Mouse (Mus musculus): Measurements from ENCODE around the gene Mapk14.
"Not testable (repeated sequence)": the region's sequence is repeated elsewhere in the genome, so short reads cannot be mapped to it uniquely, and the experiment has no call there.

The Mapk14 gene

DNA sequence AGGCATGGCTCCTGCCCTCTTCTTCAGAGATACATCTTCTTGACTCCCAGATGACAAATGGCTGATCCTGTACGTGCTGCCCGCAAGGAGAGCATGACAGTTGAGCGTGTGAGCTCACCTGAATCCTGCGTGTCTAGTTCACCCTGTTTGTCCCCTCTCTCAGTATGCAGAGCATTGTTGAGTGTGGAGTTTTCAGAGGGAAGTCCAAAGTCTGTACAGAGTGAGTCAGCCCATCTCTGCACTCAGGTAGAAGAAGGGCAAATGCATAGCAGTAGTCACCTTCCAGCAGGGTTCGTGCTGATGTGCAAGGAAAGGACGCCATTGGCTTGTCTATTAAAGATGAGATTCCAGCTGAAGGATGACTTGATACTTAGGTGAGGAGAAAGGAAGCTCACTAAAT is 48.1 kb downstream of the Mapk14 start:
- DNase-seq (ENCODE audit: low spot score in 2 of 2), result no peak

DNA sequence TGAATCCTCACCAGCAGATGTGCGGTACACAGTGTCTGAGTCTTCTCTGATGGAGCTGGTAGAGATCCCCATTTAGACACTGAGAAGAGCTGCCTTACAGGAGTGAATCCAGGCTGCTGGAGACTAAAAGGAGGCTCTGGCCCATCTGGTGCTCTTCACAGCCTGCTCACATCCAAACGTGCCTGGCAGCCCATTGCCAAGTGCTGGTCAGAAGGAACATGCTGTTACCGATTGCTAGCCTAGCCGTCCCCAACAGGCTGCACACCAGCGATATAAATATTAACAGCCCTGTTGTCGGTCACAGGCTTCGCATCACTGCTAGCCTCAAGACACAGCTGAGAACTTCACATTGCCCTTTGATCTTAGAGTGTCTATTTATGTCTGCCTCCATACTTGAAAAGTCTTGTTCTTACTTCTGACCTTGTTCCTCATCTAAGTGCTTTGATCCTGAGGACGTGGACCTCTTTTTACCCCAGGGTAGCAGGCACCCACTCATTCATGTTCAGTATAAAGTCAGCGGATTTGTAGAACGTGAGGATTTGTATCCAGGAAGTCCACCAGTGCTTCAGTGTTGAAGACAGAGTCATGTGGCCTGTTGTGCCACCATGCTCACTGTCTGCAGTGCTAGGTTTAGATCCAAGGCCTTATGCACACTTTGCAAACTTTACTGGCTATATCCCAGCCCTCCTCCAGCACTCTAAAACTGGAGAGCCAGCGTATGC is 52.2 kb downstream of the Mapk14 start:
- peak; percentile 25 to 52 for DNase-seq (ENCODE audit: low spot score in 2 of 2)

DNA sequence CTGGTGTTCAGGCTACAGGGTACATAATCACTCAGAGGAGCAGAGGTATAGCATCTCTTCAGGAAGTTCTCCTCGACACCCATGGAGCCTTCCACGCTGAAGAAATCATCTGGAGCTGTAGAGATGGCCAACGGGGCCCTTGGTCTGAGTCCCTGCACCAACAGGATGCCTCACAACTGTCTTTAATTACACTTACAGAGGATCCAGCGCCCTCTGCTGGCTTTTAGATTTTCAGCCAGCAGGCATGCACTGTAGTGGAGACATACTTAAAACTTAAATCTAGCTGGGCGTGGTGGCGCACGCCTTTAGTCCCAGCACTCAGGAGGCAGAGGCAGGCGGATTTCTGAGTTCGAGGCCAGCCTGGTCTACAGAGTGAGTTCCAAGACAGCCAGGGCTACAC is 52.8 kb downstream of the Mapk14 start:
- no peak for DNase-seq (ENCODE audit: low spot score in 2 of 2)

DNA sequence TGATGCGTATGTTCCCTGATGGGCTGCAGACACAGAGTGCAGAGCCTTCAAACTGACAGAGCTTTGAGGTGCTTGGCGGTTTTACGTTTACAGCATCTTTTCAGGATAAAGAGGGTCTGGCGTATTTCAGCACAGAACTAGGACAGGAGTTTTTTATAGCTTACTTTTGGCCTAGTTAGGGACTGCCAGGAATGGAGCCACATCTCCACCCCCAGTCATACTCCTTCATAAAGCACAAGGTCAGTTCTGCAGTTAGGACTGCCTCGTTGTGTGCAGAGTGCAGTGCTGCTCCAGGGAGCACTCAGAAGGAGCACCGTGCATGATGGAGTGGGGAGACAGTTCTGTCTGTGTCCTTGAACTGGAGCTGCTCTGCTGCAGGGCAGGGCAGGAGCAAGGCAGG is 54.6 kb downstream of the Mapk14 start:
- no peak for DNase-seq (ENCODE audit: low spot score in 2 of 2)

DNA sequence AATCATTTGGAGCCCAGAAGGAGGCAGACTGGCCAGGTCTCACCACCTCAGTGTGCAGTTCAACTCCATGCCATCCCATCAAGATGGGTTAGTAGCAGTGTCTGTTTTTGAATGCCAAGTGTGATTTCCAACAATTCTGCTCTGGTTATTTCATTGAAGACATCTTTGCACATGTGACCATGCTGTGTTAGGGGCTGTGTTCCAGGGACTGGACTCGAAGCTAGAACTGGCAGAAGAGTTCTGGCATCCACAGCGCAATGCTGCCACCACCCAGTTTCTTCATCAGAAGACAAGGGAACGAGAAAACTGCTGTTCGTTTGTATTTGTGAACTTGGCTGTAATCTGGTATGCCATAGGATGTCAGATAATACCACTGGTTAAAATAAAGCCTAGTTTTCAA is 56.9 kb downstream of the Mapk14 start:
- DNase-seq (ENCODE audit: low spot score in 2 of 2), result no peak

DNA sequence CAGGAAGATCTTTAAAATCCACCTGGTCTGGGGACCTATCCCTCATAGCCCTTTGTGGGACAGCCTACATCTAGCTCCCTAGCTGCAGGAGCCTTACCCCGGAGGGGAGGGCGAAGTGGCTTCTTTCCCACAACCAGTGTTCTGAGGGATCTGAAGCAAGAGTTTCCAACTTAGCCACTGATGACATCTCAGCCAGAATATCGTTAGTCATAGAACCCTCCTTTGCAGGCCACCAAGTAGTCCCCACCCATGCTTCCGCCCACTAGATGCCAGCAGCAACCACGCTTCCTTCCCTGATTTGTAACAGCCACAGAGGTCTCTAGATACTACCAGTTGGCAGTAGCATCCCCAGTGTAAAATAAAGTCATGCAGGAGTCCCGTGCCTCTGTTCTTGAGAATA is 59.5 kb downstream of the Mapk14 start:
- no peak for DNase-seq (ENCODE audit: low spot score in 2 of 2)

DNA sequence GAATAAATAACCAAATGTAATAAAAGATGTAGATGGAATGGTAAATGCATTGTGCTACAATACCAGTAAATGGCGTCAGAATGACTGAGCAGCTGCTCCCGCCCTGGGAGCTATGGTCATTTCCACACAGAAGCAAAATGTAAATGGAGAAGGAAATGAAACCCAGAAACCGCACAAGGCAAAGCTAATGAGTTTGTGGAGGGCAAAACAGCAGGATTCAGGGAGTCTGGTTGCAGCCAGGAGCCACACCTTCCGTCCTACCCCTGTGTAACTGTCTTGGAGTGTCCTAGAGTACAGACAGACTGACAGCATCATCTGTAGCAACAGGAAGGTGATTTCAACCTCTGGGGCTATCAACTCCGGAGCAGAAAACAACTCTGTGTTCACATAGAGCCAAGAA is 65.3 kb downstream of the Mapk14 start:
- DNase-seq (ENCODE audit: low spot score in 2 of 2), result no peak

DNA sequence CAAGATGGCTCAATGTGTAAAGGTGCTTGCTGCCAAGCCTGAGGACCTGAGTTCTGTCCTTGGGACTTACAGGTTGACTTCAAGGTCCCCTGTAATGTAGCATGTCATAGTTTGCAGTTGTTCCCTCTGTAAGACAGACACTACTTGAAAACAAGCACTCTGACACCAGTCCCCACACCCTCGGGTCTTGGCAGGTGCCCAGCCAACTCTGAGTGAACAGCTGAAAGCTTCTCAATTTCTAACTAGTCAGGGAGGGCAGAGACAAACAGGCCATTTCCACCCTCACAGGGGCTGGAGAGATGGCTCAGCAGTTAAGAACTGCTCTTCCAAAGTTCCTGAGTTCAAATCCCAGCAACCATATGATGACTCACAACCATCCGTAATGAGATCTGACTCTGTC is 66.3 kb downstream of the Mapk14 start:
- DNase-seq (ENCODE audit: low spot score in 2 of 2), result no peak

DNA sequence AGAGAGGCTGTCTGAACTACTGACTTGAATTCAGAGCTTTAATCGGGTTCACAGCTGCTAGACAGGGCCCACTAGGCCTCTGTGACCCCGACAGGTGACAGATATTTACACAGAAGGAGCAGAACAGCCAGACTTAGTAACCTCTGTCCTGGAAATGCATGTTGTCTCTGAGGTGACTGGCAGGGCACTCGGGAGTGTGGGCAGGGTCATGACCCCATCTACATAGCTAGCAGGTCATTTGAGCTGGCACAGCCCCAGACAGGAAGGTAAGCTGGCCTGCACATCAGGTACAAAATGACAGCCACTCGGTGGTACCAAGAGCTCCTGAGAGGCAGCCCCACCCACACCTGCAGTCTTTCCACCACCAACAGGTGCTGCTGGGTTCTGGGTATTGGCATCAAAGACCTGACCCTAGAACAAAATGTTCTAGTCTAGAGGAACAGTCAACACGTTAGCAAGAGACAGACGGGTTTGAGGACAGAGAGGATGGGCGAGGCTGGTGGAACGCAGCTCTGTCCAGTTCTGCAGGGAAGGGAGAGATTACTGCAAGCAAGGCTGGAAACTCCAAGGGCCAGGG is 69.7 kb downstream of the Mapk14 start:
- no peak for DNase-seq (ENCODE audit: low spot score in 2 of 2)

DNA sequence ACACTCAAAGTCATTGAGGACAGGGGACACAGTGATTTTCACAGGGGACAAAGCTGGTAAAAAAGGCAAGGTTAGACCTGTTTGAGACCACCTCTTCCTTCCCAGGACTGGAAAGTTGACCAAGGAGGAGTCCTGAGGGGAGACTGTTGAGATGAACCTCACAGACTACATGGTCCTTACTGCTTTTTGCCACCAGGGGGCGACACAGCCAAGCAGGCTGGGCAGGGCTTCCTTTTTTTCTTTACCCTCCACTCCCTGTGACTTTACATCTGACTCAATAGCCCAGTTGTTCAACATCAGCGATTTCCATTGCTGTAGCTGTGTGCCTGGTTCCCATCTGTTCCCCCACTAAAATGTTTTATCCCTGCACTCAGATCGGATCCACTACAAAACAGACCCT is 70.7 kb downstream of the Mapk14 start:
- peak in 1 of 2 experiments; percentile 63 for DNase-seq (ENCODE audit: low spot score in 2 of 2)

DNA sequence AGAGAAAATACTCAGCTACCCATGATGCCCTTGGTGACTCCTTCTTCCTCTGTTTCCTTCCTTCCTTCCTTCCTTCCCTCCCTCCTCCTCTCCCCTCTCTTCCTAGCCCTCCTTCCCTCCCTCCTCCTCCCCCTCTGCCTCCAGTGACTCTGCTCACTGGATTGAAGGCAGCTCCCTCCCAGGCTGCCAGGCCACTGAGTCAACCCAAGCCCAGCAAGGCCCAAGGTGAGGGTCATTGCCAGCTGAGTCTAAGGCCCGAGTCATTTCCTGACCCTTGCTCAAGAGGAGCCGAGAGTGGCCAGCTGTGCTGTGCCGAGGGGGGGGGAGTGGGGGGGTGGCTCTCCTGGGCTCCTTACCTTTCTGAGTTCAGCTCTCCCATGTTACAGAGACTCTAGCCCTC is 75.1 kb downstream of the Mapk14 start:
- DNase-seq (ENCODE audit: low spot score in 2 of 2), result no peak

DNA sequence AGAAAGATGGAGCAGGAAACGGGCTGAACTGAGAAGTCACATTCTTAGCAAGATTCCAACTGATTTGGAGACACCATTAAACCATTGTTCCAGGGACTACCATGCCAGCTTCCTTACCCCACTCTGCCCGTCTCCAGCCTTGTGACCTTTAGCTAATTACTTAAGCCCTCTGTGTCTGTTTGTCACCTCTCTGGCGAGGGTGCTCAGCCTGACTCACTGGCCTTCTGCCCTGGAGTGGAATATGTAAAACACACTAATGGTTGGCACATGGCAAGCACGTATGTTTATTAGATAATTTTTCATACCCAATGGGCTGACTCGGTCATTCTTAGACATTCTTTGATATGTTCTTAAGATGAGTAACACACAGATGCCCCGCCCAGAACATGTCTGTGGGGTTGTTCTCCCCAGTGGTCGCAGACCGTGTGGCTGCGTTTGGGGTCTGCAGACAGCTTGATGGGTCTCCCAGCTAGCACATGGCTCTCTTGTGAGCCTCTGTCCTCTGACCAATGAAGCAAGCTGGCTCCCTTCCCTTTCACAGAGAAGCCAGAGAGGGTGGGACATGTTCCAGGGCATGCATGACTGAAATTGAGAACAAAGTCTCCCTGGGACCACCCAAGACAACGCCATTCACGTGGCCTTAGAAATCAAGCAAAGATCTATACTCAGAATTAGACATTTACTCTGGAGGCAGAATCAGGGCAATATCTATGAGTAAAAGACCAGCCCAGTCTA is 75.8 kb downstream of the Mapk14 start:
- no peak for DNase-seq (ENCODE audit: low spot score in 2 of 2)

DNA sequence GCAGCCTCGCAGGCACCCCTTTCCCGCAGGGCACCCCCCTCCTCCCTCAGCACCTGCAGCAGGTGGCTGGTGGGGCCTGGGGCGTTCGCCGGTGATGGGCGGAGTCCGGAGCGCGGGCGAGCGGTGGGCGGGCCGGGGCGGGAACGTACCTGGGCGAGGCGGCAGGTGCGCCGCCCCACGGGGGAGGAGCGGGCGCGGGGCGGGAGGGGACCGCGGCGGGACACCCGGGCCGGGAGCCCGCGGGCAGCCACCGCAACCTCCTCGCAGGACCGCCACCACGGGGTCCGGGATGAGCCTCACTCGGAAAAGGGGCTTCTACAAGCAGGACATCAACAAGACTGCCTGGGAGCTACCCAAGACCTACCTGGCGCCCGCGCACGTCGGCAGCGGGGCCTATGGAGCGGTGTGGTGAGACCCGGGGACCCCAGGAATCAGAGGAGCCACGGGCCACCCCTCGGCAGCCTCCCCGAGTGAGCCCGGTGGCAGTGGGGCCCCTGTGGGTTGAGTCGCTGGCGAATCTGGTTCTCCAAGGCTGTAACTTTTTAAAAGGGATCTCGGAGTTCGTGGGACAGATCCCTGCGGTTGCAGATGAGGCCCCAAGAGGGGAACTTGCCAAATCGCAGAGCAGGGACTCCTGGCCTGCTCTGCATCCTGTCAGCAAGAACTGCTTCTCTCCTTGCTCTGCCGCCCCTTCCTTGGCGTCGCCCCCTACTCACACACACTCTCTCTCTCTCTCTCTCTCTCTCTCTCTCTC is 78.2 kb downstream of the Mapk14 start, which contains the start of gene Mapk13:
Gene Mapk13, plus strand, starts transcription at position 177 of the 754 bp plus-strand sequence.
- no peak for DNase-seq (ENCODE audit: low spot score in 2 of 2)

DNA sequence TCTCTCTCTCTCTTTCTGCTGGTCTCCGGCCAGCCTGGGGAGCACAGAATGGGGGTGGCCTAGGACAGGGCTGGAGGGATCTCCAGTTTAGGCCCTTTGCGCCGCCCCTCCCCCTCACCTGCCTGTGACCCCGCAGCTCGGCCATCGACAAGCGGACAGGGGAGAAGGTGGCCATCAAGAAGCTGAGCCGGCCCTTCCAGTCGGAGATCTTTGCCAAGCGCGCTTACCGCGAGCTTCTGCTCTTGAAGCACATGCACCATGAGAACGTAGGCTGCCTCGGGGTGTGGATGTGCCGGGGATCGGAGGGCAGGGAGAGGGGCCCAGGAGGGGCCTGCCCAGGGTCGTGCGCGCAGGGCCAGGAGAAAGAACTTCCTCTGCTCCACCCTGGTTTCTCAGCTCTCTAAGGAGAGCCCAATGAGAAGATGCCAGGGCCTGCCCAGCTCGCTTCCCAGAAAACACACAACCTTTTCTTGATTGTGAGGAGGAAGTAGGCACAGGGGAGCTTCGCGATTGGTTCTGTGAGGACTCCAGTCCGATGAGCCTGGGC is 78.8 kb downstream of the Mapk14 start:
- DNase-seq (ENCODE audit: low spot score in 2 of 2), result peak in 1 of 2 experiments; percentile 18

DNA sequence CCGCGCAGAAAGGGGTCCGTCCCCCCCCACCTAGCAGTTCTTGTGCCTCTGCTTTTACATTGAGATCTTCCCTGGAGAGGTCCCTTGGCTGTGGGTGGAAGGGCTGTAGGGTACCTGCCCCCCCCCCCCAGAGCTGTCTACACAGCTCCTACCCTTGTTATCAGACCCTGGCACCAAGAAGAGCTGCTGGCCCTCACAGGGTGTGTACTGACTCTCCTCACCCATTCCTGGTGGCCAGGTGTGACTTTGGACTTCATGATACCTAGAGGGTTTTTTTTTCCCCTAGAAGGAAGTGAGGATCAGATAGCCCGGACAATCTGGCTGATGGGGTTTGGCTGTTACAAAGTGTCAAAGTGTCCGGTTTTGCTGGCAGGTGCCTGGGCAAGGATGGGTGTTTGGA is 80.2 kb downstream of the Mapk14 start:
- DNase-seq (ENCODE audit: low spot score in 2 of 2), result no peak

DNA sequence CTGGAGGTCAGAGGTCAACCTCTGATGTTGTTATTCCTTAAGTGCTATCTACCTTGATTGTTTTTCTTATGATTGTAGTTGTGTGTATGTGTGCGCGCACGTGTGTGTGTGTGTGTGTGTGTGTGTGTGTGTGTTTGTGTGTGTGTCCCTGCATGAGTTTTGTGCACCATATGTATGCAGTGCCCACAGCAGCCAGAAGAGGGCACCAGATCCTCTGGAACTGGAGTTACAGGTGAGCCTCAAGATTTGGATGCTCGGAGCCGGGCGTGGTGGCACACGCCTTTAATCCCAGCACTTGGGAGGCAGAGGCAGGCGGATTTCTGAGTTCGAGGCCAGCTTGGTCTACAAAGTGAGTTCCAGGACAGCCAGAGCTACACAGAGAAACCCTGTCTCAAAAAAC is 83.2 kb downstream of the Mapk14 start:
- DNase-seq (ENCODE audit: low spot score in 2 of 2), result not testable (repeated sequence)

DNA sequence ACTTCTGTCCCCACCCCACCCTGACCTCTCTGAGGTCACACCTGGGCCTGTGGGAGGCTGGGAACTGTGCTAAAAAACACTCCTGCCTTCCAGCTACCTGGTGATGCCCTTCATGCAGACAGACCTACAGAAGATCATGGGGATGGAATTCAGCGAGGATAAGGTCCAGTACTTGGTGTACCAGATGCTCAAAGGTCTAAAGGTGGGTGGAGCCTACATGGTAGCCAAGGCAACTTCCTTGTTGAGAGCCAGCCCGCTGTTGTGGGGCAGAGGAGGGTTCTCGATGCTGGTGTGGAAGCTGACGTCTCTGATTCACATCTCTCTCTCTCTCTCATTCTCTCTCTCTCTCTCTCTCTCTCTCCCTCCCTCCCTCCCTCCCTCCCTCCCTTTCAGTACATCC is 84.0 kb downstream of the Mapk14 start:
- DNase-seq (ENCODE audit: low spot score in 2 of 2), result no peak

DNA sequence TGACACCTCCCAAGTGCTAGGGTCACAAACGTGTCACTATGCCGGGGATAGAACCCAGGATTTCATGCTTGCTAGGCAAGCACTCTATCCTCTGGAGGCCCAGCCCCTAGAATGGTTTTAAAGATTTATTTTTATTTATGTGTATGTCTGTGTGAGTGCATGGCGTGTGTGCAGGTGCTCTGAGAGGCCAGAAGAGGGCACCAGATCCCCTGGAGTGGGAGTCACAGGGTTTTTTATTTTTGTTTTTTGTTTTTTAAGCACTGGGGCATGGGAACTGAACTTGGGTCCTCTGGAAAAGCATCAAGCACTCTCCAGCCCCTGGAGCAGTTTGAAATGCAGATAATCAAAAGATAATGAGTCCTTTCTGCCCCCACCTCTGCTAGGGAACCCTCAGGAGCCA is 85.7 kb downstream of the Mapk14 start:
- no peak for DNase-seq (ENCODE audit: low spot score in 2 of 2)

DNA sequence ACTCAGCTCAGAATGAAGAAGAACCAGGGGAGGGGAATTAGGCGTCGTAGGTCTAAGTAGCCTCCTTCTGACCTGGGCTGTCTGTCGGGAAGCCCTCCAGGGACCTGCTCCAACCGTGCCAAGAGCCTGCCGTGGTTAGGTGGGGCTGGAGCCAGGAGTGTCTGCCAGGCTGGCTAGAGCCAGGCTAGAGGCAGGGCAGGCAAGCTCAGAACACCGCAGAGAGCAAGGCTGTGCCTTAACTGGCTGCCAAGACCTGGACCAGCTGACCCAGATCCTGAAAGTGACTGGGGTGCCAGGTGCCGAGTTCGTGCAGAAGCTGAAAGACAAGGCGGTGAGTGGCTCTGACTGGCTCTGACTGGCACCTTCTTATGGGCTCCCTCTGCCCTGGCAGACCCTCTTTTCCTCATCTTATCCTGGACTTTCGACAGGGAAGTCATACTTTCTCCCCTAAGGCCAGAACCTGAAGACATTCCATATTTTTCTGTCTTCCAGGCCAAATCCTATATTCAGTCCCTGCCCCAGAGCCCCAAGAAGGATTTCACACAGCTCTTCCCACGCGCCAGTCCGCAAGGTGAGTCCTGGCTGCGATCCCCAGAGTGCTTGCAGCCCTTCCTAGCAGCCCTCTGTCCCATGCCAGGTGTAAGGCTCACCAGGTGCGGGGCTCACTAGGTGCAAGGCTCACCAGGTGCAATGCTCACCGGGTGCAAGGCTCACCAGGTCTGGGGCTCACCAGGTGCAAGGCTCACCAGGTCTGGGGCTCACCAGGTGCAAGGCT is 86.3 kb downstream of the Mapk14 start:
- no peak for DNase-seq (ENCODE audit: low spot score in 2 of 2)

DNA sequence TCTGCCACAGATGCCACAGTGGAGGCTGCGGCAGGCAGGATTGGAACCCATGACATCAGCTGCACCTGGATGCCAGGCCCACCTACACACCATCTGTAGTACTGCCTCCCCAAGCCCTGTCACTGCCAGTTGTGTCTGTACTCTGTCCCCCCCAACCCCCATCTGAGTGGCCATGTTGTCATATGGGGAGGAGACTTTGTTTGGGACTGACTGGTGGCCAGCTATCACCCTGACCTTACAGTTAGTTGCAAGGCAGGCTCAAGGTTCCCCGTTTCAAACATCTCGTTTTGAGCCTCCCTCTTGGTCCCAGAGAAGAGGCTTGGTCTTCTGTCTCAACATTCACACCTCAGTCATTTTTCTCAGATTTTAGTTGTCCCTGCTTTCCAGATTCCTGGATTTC is 88.6 kb downstream of the Mapk14 start:
- DNase-seq (ENCODE audit: low spot score in 2 of 2), result no peak

DNA sequence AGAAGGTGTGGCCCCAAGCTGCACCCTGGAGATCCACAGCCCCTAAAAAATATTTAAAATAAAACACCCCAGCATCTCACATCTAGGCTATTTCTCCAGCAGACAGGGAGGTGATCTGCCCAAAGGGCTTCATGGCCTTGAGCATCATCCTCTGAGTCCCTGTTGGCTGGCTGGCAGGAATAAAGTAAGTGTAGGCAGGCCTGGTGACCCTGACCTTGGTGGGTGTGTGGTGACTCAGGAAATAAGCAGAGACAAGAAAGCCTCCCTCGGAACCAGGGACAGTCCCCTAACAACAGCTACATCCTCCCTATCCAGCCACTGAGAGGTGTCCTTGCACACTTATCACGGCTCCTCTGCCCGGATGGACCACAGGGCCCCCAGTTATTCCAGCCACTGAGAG is 89.7 kb downstream of the Mapk14 start:
- DNase-seq (ENCODE audit: low spot score in 2 of 2), result no peak
